Mouse (Mus musculus): ENCODE data around the gene Syt1.

GRCm38 (mm10) chr10:108905264-108905663 is 105.5 kb downstream of the Syt1 start:
- TF ChIP-seq CTCF (IDR thresholded peaks at IDR 0.05; ENCODE audit: extremely low read depth, insufficient read length, insufficient replicate concordance, low read depth, low read length) (no peak), POLR2A (IDR thresholded peaks at IDR 0.05; ENCODE audit: low read depth, low read length) (no peak)
